Mouse (Mus musculus): ENCODE results near the gene Olfr952. TPM values are rescaled to one million over a fixed set of nuclear protein-coding genes. Genes with fewer than 3 reads are reported as not detected.

Gene Olfr952
- polyA plus RNA-seq (2014; fragmentation: Nextera tagmentation; extraction: Ambion mirVana) = not detected in 2 replicates

- no peak for DNase-seq
- no peaks in the 10 kb centered on the region for H3K27me3 ChIP-seq (ENCODE audit: control insufficient read depth, insufficient read depth, low read length)
- H3K4me2 ChIP-seq (ENCODE audit: low read length) = no peak within 1 kb of the TSS
- H3K4me3 ChIP-seq (replicated peaks; ENCODE audit: low read depth, low read length) = no peak within 1 kb of the TSS
- ATAC-seq (ENCODE audit: low FRiP score, low TSS enrichment) = no peak
- no peaks in the 10 kb centered on the region for H3K4me1 ChIP-seq (ENCODE audit: control insufficient read depth, insufficient read depth, low read length)
- H3K27ac ChIP-seq (replicated peaks; ENCODE audit: low read depth, low read length) = no peak within 1 kb of the TSS
- no peaks in the 10 kb centered on the region for H3K36me3 ChIP-seq (ENCODE audit: control insufficient read depth, insufficient read depth, low read length)
- H3K9ac ChIP-seq (replicated peaks; ENCODE audit: low read length) = no peak within 1 kb of the TSS
- no peaks in the 10 kb centered on the region for H3K9me3 ChIP-seq (ENCODE audit: control insufficient read depth, low read length)
Measured at GRCm38 (mm10) chr9:39427048-39427447, at the start of gene Olfr952. Gene Olfr952 (minus strand): TSS chr9:39427148.

- DNase-seq (no peak), ATAC-seq (ENCODE audit: low FRiP score, low TSS enrichment) (no peak)
- no peak within 1 kb of the TSS for H3K27ac ChIP-seq (replicated peaks; ENCODE audit: low read depth, low read length)
Measured at GRCm38 (mm10) chr9:39471844-39472243, 44.9 kb upstream of the Olfr952 start, which contains the start of gene Olfr955. Gene Olfr955 (minus strand): TSS chr9:39471944.

GRCm38 (mm10) chr9:39456401-39456800, 29.5 kb upstream of the Olfr952 start, which contains the start of gene Olfr954:
Gene Olfr954 (plus strand): TSS chr9:39456701.
- no peaks in the 10 kb centered on the region for H3K27me3 ChIP-seq (ENCODE audit: control insufficient read depth, insufficient read depth, low read length)
- no peaks in the 10 kb centered on the region for H3K36me3 ChIP-seq (ENCODE audit: control insufficient read depth, insufficient read depth, low read length)
- ATAC-seq (ENCODE audit: low FRiP score, low TSS enrichment) (no peak), DNase-seq (no peak)
- no peak within 1 kb of the TSS for H3K4me3 ChIP-seq (replicated peaks; ENCODE audit: low read depth, low read length)
- 88% methylated on average over 6 of the region's 6 CpGs for WGBS
- no peaks in the 10 kb centered on the region for H3K9me3 ChIP-seq (ENCODE audit: control insufficient read depth, low read length)
- no peaks in the 10 kb centered on the region for H3K4me1 ChIP-seq (ENCODE audit: control insufficient read depth, insufficient read depth, low read length)
- H3K4me2 ChIP-seq (ENCODE audit: low read length) = no peak within 1 kb of the TSS
- no peak within 1 kb of the TSS for H3K9ac ChIP-seq (replicated peaks; ENCODE audit: low read length)
- H3K27ac ChIP-seq (replicated peaks; ENCODE audit: low read depth, low read length) = no peak within 1 kb of the TSS

More at GRCm38 (mm10) chr9:39471844-39472243, 44.9 kb upstream of the Olfr952 start, which contains the start of gene Olfr955:
- H3K4me2 ChIP-seq (ENCODE audit: low read length) = no peak within 1 kb of the TSS
- no peak within 1 kb of the TSS for H3K9ac ChIP-seq (replicated peaks; ENCODE audit: low read length)
- no peaks in the 10 kb centered on the region for H3K4me1 ChIP-seq (ENCODE audit: control insufficient read depth, insufficient read depth, low read length)
- no peak within 1 kb of the TSS for H3K4me3 ChIP-seq (replicated peaks; ENCODE audit: low read depth, low read length)
- H3K36me3 ChIP-seq (ENCODE audit: control insufficient read depth, insufficient read depth, low read length) = no peaks in the 10 kb centered on the region
- H3K27me3 ChIP-seq (ENCODE audit: control insufficient read depth, insufficient read depth, low read length) = no peaks in the 10 kb centered on the region
- 46% methylated on average over 1 of the region's 1 CpGs for WGBS
- no peaks in the 10 kb centered on the region for H3K9me3 ChIP-seq (ENCODE audit: control insufficient read depth, low read length)

- no peaks in the 10 kb centered on the region for H3K4me1 ChIP-seq (ENCODE audit: control insufficient read depth, insufficient read depth, low read length)
- WGBS = 97% methylated on average over 2 of the region's 2 CpGs
- ATAC-seq (ENCODE audit: low FRiP score, low TSS enrichment) (no peak), DNase-seq (no peak)
- no peaks in the 10 kb centered on the region for H3K27me3 ChIP-seq (ENCODE audit: control insufficient read depth, insufficient read depth, low read length)
- H3K4me3 ChIP-seq (replicated peaks; ENCODE audit: low read depth, low read length) = no peak within 1 kb of the TSS
- no peak within 1 kb of the TSS for H3K27ac ChIP-seq (replicated peaks; ENCODE audit: low read depth, low read length)
- no peaks in the 10 kb centered on the region for H3K9me3 ChIP-seq (ENCODE audit: control insufficient read depth, low read length)
- no peaks in the 10 kb centered on the region for H3K36me3 ChIP-seq (ENCODE audit: control insufficient read depth, insufficient read depth, low read length)
- no peak within 1 kb of the TSS for H3K9ac ChIP-seq (replicated peaks; ENCODE audit: low read length)
- no peak within 1 kb of the TSS for H3K4me2 ChIP-seq (ENCODE audit: low read length)
Measured at GRCm38 (mm10) chr9:39387110-39387509, 39.8 kb downstream of the Olfr952 start, which contains the start of gene Olfr951. Gene Olfr951 (plus strand): TSS chr9:39387410.

Other genes with a start within 250 kb of the Olfr952 start
- not detected in 2 replicates for gene Olfr944, start 225.2 kb downstream of the Olfr952 start, polyA plus RNA-seq (2014; fragmentation: Nextera tagmentation; extraction: Ambion mirVana)
- not detected in 2 replicates for gene Olfr1537, start 177.2 kb downstream of the Olfr952 start, polyA plus RNA-seq (2014; fragmentation: Nextera tagmentation; extraction: Ambion mirVana)
- not detected in 2 replicates for gene Olfr945, start 150.3 kb downstream of the Olfr952 start, polyA plus RNA-seq (2014; fragmentation: Nextera tagmentation; extraction: Ambion mirVana)
- gene Olfr948, start 101.1 kb downstream of the Olfr952 start, polyA plus RNA-seq (2014; fragmentation: Nextera tagmentation; extraction: Ambion mirVana) = not detected in 2 replicates
- gene Olfr951, start 39.7 kb downstream of the Olfr952 start, polyA plus RNA-seq (2014; fragmentation: Nextera tagmentation; extraction: Ambion mirVana) = not detected in 2 replicates
- gene Olfr954, start 29.6 kb upstream of the Olfr952 start, polyA plus RNA-seq (2014; fragmentation: Nextera tagmentation; extraction: Ambion mirVana) = not detected in 2 replicates
- not detected in 2 replicates for gene Olfr955, start 44.8 kb upstream of the Olfr952 start, polyA plus RNA-seq (2014; fragmentation: Nextera tagmentation; extraction: Ambion mirVana)
- gene Olfr44, start 66.8 kb upstream of the Olfr952 start, polyA plus RNA-seq (2014; fragmentation: Nextera tagmentation; extraction: Ambion mirVana) = not detected in 2 replicates
- gene Olfr957, start 88.7 kb upstream of the Olfr952 start, polyA plus RNA-seq (2014; fragmentation: Nextera tagmentation; extraction: Ambion mirVana) = not detected in 2 replicates
- gene Olfr958, start 126.9 kb upstream of the Olfr952 start, polyA plus RNA-seq (2014; fragmentation: Nextera tagmentation; extraction: Ambion mirVana) = not detected in 2 replicates
- gene Olfr959, start 148.4 kb upstream of the Olfr952 start, polyA plus RNA-seq (2014; fragmentation: Nextera tagmentation; extraction: Ambion mirVana) = not detected in 2 replicates
- gene AW551984, start 177.3 kb upstream of the Olfr952 start, polyA plus RNA-seq (2014; fragmentation: Nextera tagmentation; extraction: Ambion mirVana) = 127 and 131 TPM in 2 replicates
- not detected in 2 replicates for gene Olfr148, start 183.5 kb upstream of the Olfr952 start, polyA plus RNA-seq (2014; fragmentation: Nextera tagmentation; extraction: Ambion mirVana)
- not detected in 2 replicates for gene Olfr960, start 194.2 kb upstream of the Olfr952 start, polyA plus RNA-seq (2014; fragmentation: Nextera tagmentation; extraction: Ambion mirVana)
- not detected in 2 replicates for gene Olfr961, start 217.9 kb upstream of the Olfr952 start, polyA plus RNA-seq (2014; fragmentation: Nextera tagmentation; extraction: Ambion mirVana)
- gene Olfr963, start 240.1 kb upstream of the Olfr952 start, polyA plus RNA-seq (2014; fragmentation: Nextera tagmentation; extraction: Ambion mirVana) = not detected in 2 replicates

Data from midbrain, embryonic 14.5 days (tissue).